Mouse (Mus musculus) bone marrow, adult 2 months (tissue): ENCODE data around the gene E4f1.

ENCODE experiments used
- CTCF ChIP-seq: fragments of 200-500 bp; IDR thresholded peaks from 2 replicates; pipeline ENCODE4 v1.5.1; 2011; ENCODE audit warnings: low read length, control low read depth; ENCODE audit not compliant: control insufficient read depth, insufficient read depth
- POLR2A ChIP-seq: fragments of 200-500 bp; IDR thresholded peaks from 2 replicates; pipeline ENCODE4 v1.6.1; 2011; ENCODE audit warnings: low read depth, mild to moderate bottlenecking, control low read depth, low read length, borderline replicate concordance; ENCODE audit not compliant: control insufficient read depth

GRCm38 (mm10) chr17:24437016-24437415, 33.1 kb downstream of the E4f1 start:
- TF ChIP-seq POLR2A (no peak), CTCF (peak; percentile 12; the same call in 1 of the 2 replicates)
